Mouse (Mus musculus) heart, postnatal 0 days (tissue): ENCODE results near the gene Zcchc12.
A peak's percentile ranks its signal among the peaks of the same experiment; 100 is the strongest.

ENCODE experiments used
- CTCF ChIP-seq: IDR thresholded peaks from 2 replicates; pipeline ENCODE4 v1.5.1; 2016; ENCODE audit warnings: antibody characterized with exemption, control low read depth, low read depth
- EP300 ChIP-seq: IDR thresholded peaks from 2 replicates; pipeline ENCODE4 v1.6.1; 2016; ENCODE audit warnings: antibody characterized with exemption, low read depth

GRCm38 (mm10) chrX:36225777-36226176 is 30.1 kb downstream of the Zcchc12 start:
- TF ChIP-seq CTCF = peak; percentile 74
- no peak for TF ChIP-seq EP300
